Mouse (Mus musculus): ENCODE measurements around the gene Map3k11. TPM values are rescaled to one million over a fixed set of nuclear protein-coding genes. Genes with fewer than 3 reads are reported as not detected.

Gene Map3k11
- polyA plus RNA-seq, 1 experiment: 52.8 TPM

- no peak for DNase-seq (ENCODE audit: low read depth)
These were observed 42.9 kb downstream of the Map3k11 start for GRCm38 (mm10) chr19:5731264-5731978.

GRCm38 (mm10) chr19:5734325-5734724, 45.8 kb downstream of the Map3k11 start:
- DNase-seq (ENCODE audit: low read depth): no peak

- DNase-seq (ENCODE audit: low read depth): no peak
These were observed 50.9 kb downstream of the Map3k11 start for GRCm38 (mm10) chr19:5739446-5739845.

- no peak for DNase-seq (ENCODE audit: low read depth)
These were observed 52.1 kb downstream of the Map3k11 start, which contains the start of gene Ltbp3 for GRCm38 (mm10) chr19:5740320-5741317. Ltbp3 (plus strand) TSS chr19:5740904.

- DNase-seq (ENCODE audit: low read depth): no peak
These were observed 53.2 kb downstream of the Map3k11 start for GRCm38 (mm10) chr19:5741641-5742240.

GRCm38 (mm10) chr19:5742241-5742641, 53.7 kb downstream of the Map3k11 start:
- no peak for DNase-seq (ENCODE audit: low read depth)

GRCm38 (mm10) chr19:5743576-5743975, 55.0 kb downstream of the Map3k11 start:
- no peak for DNase-seq (ENCODE audit: low read depth)

GRCm38 (mm10) chr19:5745756-5746710, 57.5 kb downstream of the Map3k11 start:
- no peak for DNase-seq (ENCODE audit: low read depth)

GRCm38 (mm10) chr19:5746907-5747363, 58.4 kb downstream of the Map3k11 start:
- no peak for DNase-seq (ENCODE audit: low read depth)

- no peak for DNase-seq (ENCODE audit: low read depth)
These were observed 60.9 kb downstream of the Map3k11 start for GRCm38 (mm10) chr19:5749476-5749875.

GRCm38 (mm10) chr19:5750951-5751350, 62.4 kb downstream of the Map3k11 start:
- no peak for DNase-seq (ENCODE audit: low read depth)

- DNase-seq (ENCODE audit: low read depth): no peak
These were observed 63.2 kb downstream of the Map3k11 start for GRCm38 (mm10) chr19:5751742-5752141.

Other genes starting within 250 kb of the Map3k11 start
- gene Fosl1, start 241.2 kb upstream of the Map3k11 start, polyA plus RNA-seq (2012; rRNA removed): 0.24 and 0.38 TPM in 2 replicates
- 5.6 and 6.7 TPM in 2 replicates for gene Ccdc85b, start 230.8 kb upstream of the Map3k11 start, polyA plus RNA-seq (2012; rRNA removed)
- gene Fibp, start 228.1 kb upstream of the Map3k11 start, polyA plus RNA-seq (2012; rRNA removed): 126 and 132 TPM in 2 replicates
- gene Ctsw, start 220.2 kb upstream of the Map3k11 start, polyA plus RNA-seq (2012; rRNA removed): 2.2 and 2.3 TPM in 2 replicates
- 73.5 and 79.0 TPM in 2 replicates for gene Efemp2, start 214.8 kb upstream of the Map3k11 start, polyA plus RNA-seq (2012; rRNA removed)
- gene Mus81, start 200.3 kb upstream of the Map3k11 start, polyA plus RNA-seq (2012; rRNA removed): 77.2 and 85.6 TPM in 2 replicates
- gene Cfl1, start 198.3 kb upstream of the Map3k11 start, polyA plus RNA-seq (2012; rRNA removed): 410 and 421 TPM in 2 replicates
- gene 1700020D05Rik, start 185.0 kb upstream of the Map3k11 start, polyA plus RNA-seq (2012; rRNA removed): 1.9 and 3.0 TPM in 2 replicates
- gene Snx32, start 178.2 kb upstream of the Map3k11 start, polyA plus RNA-seq (2012; rRNA removed): 20.9 and 25.6 TPM in 2 replicates
- gene Ovol1, start 128.1 kb upstream of the Map3k11 start, polyA plus RNA-seq (2012; rRNA removed): 2.4 and 3.5 TPM in 2 replicates
- gene Ap5b1, start 120.7 kb upstream of the Map3k11 start, polyA plus RNA-seq (2012; rRNA removed): 10.0 and 12.0 TPM in 2 replicates
- 42.2 and 49.4 TPM in 2 replicates for gene Rnaseh2c, start 86.9 kb upstream of the Map3k11 start, polyA plus RNA-seq (2012; rRNA removed)
- gene Kat5, start 78.5 kb upstream of the Map3k11 start, polyA plus RNA-seq (2012; rRNA removed): 55.3 and 63.6 TPM in 2 replicates
- 66.8 and 81.8 TPM in 2 replicates for gene Rela, start 51.3 kb upstream of the Map3k11 start, polyA plus RNA-seq (2012; rRNA removed)
- 36.3 and 45.7 TPM in 2 replicates for gene Sipa1, start 25.0 kb upstream of the Map3k11 start, polyA plus RNA-seq (2012; rRNA removed)
- gene Pcnx3, start 166 bp downstream of the Map3k11 start, polyA plus RNA-seq (2012; rRNA removed): 80.2 and 87.4 TPM in 2 replicates
- gene Kcnk7, start 15.6 kb downstream of the Map3k11 start, polyA plus RNA-seq (2012; rRNA removed): 0.33 and 0.36 TPM in 2 replicates
- gene Ehbp1l1, start 37.6 kb downstream of the Map3k11 start, polyA plus RNA-seq (2012; rRNA removed): 43.8 and 64.4 TPM in 2 replicates
- gene Fam89b, start 40.9 kb downstream of the Map3k11 start, polyA plus RNA-seq (2012; rRNA removed): 160 and 194 TPM in 2 replicates
- 186 and 257 TPM in 2 replicates for gene Ltbp3, start 52.2 kb downstream of the Map3k11 start, polyA plus RNA-seq (2012; rRNA removed)
- gene Scyl1, start 82.7 kb downstream of the Map3k11 start, polyA plus RNA-seq (2012; rRNA removed): 155 TPM in 2 replicates
- gene Frmd8, start 186.5 kb downstream of the Map3k11 start, polyA plus RNA-seq (2012; rRNA removed): 15.1 and 15.9 TPM in 2 replicates
- gene Slc25a45, start 189.1 kb downstream of the Map3k11 start, polyA plus RNA-seq (2012; rRNA removed): 17.3 and 25.7 TPM in 2 replicates
- 0.70 and 0.75 TPM in 2 replicates for gene Tigd3, start 205.4 kb downstream of the Map3k11 start, polyA plus RNA-seq (2012; rRNA removed)
- 71.5 and 79.4 TPM in 2 replicates for gene Dpf2, start 224.3 kb downstream of the Map3k11 start, polyA plus RNA-seq (2012; rRNA removed)
- 12.9 and 17.6 TPM in 2 replicates for gene Cdc42ep2, start 236.1 kb downstream of the Map3k11 start, polyA plus RNA-seq (2012; rRNA removed)

All from gonadal fat pad, adult 2 months (tissue).